Comparison of ENCODE assay signal across 13 mouse cellular contexts in genomic region chr19:18588243-18588642, GRCm38 (mm10). TPM values are rescaled to one million over a fixed set of nuclear protein-coding genes. Genes with fewer than 3 reads are reported as not detected.
DNase-seq lines count a peak whose midpoint lies in the region; ATAC-seq and TF ChIP-seq lines count a peak whose summit lies in the region.
"Had no signal": no experiment of that assay in that cellular context is flagged by ENCODE, and none has a peak within 500 bp of the region (broad histone marks: within the 10 kb centered on the region; RNA-seq: fewer than 3 reads in every experiment).

No protein-coding gene starts in this region.

- no peak for ATAC-seq in lung, embryonic 15.5 days (ENCODE audit: borderline replicate concordance, extremely low read depth, low FRiP score, low TSS enrichment)
- ATAC-seq: forebrain, embryonic 15.5 days had no signal

- no peak overlapping the region for H3K4me2 ChIP-seq in lung, embryonic 15.5 days
- H3K4me2 ChIP-seq: forebrain, embryonic 15.5 days; heart, embryonic 13.5 days had no signal

- no peak overlapping the region for H3K27ac ChIP-seq in gastrocnemius, adult 2 months
- H3K27ac ChIP-seq in lung, embryonic 15.5 days = 0 out of 2 replicates have a peak overlapping the region, but pooled peaks have one; percentile 46
- H3K27ac ChIP-seq in small intestine, adult 2 months (ENCODE audit: insufficient read depth, low read depth, low read length) = no peak overlapping the region
- H3K27ac ChIP-seq: embryonic facial prominence, embryonic 10.5 days; forebrain, embryonic 15.5 days; heart, embryonic 13.5 days had no signal

- H3K4me3 ChIP-seq in gastrocnemius, adult 2 months = no peak overlapping the region
- H3K4me3 ChIP-seq in lung, embryonic 15.5 days = no peak overlapping the region
- no peak overlapping the region for H3K4me3 ChIP-seq in small intestine, adult 2 months (ENCODE audit: low read depth, low read length)
- H3K4me3 ChIP-seq: embryonic facial prominence, embryonic 10.5 days; forebrain, embryonic 15.5 days; heart, embryonic 13.5 days had no signal

- 87% methylated on average over 1 of the region's 1 CpGs for WGBS in lung, embryonic 15.5 days
- 91% methylated on average over 1 of the region's 1 CpGs for WGBS in small intestine, adult 2 months

- peak; percentile 52 for TF ChIP-seq CTCF in gastrocnemius, adult 2 months (IDR thresholded peaks at IDR 0.05)
- TF ChIP-seq CTCF in small intestine, adult 2 months (IDR thresholded peaks at IDR 0.05; ENCODE audit: extremely low read depth, insufficient read length, insufficient replicate concordance, low read depth, low read length) = peak; percentile 48; the same call in 1 of the 2 replicates

- H3K27me3 ChIP-seq in lung, embryonic 15.5 days = no peaks in the 10 kb centered on the region
- H3K27me3 ChIP-seq in small intestine, adult 2 months (ENCODE audit: control insufficient read depth, insufficient read depth, low read length) = no peaks in the 10 kb centered on the region
- H3K27me3 ChIP-seq: forebrain, embryonic 15.5 days; heart, embryonic 13.5 days had no signal

- peaks cover 23% of the 10 kb centered on the region for H3K4me1 ChIP-seq in lung, embryonic 15.5 days
- H3K4me1 ChIP-seq in small intestine, adult 2 months (ENCODE audit: control insufficient read depth, insufficient read depth, insufficient read length, low read length) = no peaks in the 10 kb centered on the region; the same call in 1 of the 2 replicates
- H3K4me1 ChIP-seq: forebrain, embryonic 15.5 days had no signal

- DNase-seq in gastrocnemius, adult 2 months = no peak
- DNase-seq in gastrocnemius, postnatal 36 days = no peak
- no peak for DNase-seq in lung, postnatal 25 days (ENCODE audit: low spot score)
- DNase-seq in T-cell, adult 2 months (ENCODE audit: low spot score) = peak; percentile 26
- DNase-seq in urinary bladder, adult 18-20 months (ENCODE audit: low spot score in 2 of 2) = no peak
- no peak for DNase-seq in layer of hippocampus, adult 18-20 months (ENCODE audit: low spot score in 2 of 2)
- DNase-seq: adrenal gland, postnatal 36 days; kidney, adult 11 months had no signal

- H3K9ac ChIP-seq in lung, embryonic 15.5 days = no peak overlapping the region
- H3K9ac ChIP-seq: forebrain, embryonic 15.5 days; heart, embryonic 13.5 days had no signal

- intact Hi-C loops in gastrocnemius, adult 2 months (cut with DNase I) = loop anchor here (5.0 kb wide), 1 partner anchor 34 kb away; no protein-coding TSS in a partner anchor
- intact Hi-C loops in gastrocnemius, postnatal 36 days (cut with DNase I) = no loop called here

- TF ChIP-seq POLR2A in small intestine, adult 2 months (IDR thresholded peaks at IDR 0.05; ENCODE audit: low read depth, low read length) = no peak

- no peaks in the 10 kb centered on the region for H3K9me3 ChIP-seq in lung, embryonic 15.5 days
- H3K9me3 ChIP-seq: embryonic facial prominence, embryonic 10.5 days; forebrain, embryonic 15.5 days; heart, embryonic 13.5 days had no signal

- 0 out of 2 replicates have a peak, but pooled peaks cover 5% of the 10 kb centered on the region for H3K36me3 ChIP-seq in lung, embryonic 15.5 days
- peaks cover 53% of the 10 kb centered on the region for H3K36me3 ChIP-seq in small intestine, adult 2 months (ENCODE audit: control insufficient read depth, insufficient read depth, low read length)
- H3K36me3 ChIP-seq: forebrain, embryonic 15.5 days had no signal

RNA-seq across cellular contexts. Expression of gene Ostf1, which starts 43.4 kb away (rescaled TPM):
- 10 to 100 TPM; 20.6 to 21.6 TPM for total RNA-seq in gastrocnemius, adult 2 months (2021)
- 10 to 100 TPM; 22.0 to 25.0 TPM for total RNA-seq in gastrocnemius, postnatal 36 days (2021)
- 102 and 103 TPM in 2 replicates for polyA plus RNA-seq in lung, embryonic 15.5 days (2015; fragmentation: Nextera tagmentation; extraction: Ambion mirVana)
- polyA plus RNA-seq in small intestine, adult 2 months (2012; rRNA removed) = 27.2 and 52.6 TPM in 2 replicates
- total RNA-seq in layer of hippocampus, adult 18-20 months (2021) = 10 to 100 TPM; 25.0 to 27.0 TPM

RNA-seq across cellular contexts. Expression of gene Nmrk1, which starts 43.5 kb away (rescaled TPM):
- total RNA-seq in gastrocnemius, adult 2 months (2021) = 1 to 10 TPM; 2.8 to 3.3 TPM
- total RNA-seq in gastrocnemius, postnatal 36 days (2021) = 1 to 10 TPM; 2.2 to 3.0 TPM
- polyA plus RNA-seq in lung, embryonic 15.5 days (2015; fragmentation: Nextera tagmentation; extraction: Ambion mirVana) = 8.8 and 11.0 TPM in 2 replicates
- 2.3 TPM in 2 replicates for polyA plus RNA-seq in small intestine, adult 2 months (2012; rRNA removed)
- total RNA-seq in layer of hippocampus, adult 18-20 months (2021) = 1 to 10 TPM; 8.7 to 9.3 TPM
